Mouse (Mus musculus): Measurements from ENCODE around the gene Mcrs1.
A peak's percentile ranks its signal among the peaks of the same experiment; 100 is the strongest.
"Not testable (repeated sequence)": the region's sequence is repeated elsewhere in the genome, so short reads cannot be mapped to it uniquely, and the experiment has no call there.

Gene Mcrs1

GRCm38 (mm10) chr15:99251626-99252380 is at the start of gene Mcrs1:
Mcrs1 (minus strand) TSS chr15:99251961.
- peak; percentile 96 for DNase-seq (ENCODE audit: low read depth, low spot score)

- no peak for DNase-seq (ENCODE audit: low read depth, low spot score)
Measured at GRCm38 (mm10) chr15:99296213-99296612, 44.5 kb upstream of the Mcrs1 start.

GRCm38 (mm10) chr15:99295484-99295981 is 43.8 kb upstream of the Mcrs1 start, which contains the start of gene Fam186b:
Fam186b (minus strand) TSS chr15:99295888.
- DNase-seq (ENCODE audit: low read depth, low spot score): no peak

GRCm38 (mm10) chr15:99294813-99295374 is 43.1 kb upstream of the Mcrs1 start, which contains the start of gene Prpf40b:
Prpf40b (plus strand) TSS chr15:99295087.
- DNase-seq (ENCODE audit: low read depth, low spot score): peak; percentile 81

GRCm38 (mm10) chr15:99294287-99294686 is 42.5 kb upstream of the Mcrs1 start:
- no peak for DNase-seq (ENCODE audit: low read depth, low spot score)

GRCm38 (mm10) chr15:99290586-99290985 is 38.8 kb upstream of the Mcrs1 start:
- DNase-seq (ENCODE audit: low read depth, low spot score): no peak

- no peak for DNase-seq (ENCODE audit: low read depth, low spot score)
Measured at GRCm38 (mm10) chr15:99285189-99285535, 33.4 kb upstream of the Mcrs1 start.

- no peak for DNase-seq (ENCODE audit: low read depth, low spot score)
Measured at GRCm38 (mm10) chr15:99284527-99285188, 32.9 kb upstream of the Mcrs1 start.

GRCm38 (mm10) chr15:99283456-99283855 is 31.7 kb upstream of the Mcrs1 start:
- DNase-seq (ENCODE audit: low read depth, low spot score): no peak

- no peak for DNase-seq (ENCODE audit: low read depth, low spot score)
Measured at GRCm38 (mm10) chr15:99278271-99278670, 26.5 kb upstream of the Mcrs1 start.

- no peak for DNase-seq (ENCODE audit: low read depth, low spot score)
Measured at GRCm38 (mm10) chr15:99276095-99276494, 24.3 kb upstream of the Mcrs1 start.

- DNase-seq (ENCODE audit: low read depth, low spot score): peak; percentile 68
Measured at GRCm38 (mm10) chr15:99265679-99266078, 13.9 kb upstream of the Mcrs1 start.

GRCm38 (mm10) chr15:99264363-99264762 is 12.6 kb upstream of the Mcrs1 start:
- no peak for DNase-seq (ENCODE audit: low read depth, low spot score)

GRCm38 (mm10) chr15:99262702-99263101 is 10.9 kb upstream of the Mcrs1 start:
- DNase-seq (ENCODE audit: low read depth, low spot score): no peak

GRCm38 (mm10) chr15:99259730-99260252 is 8.0 kb upstream of the Mcrs1 start:
- DNase-seq (ENCODE audit: low read depth, low spot score): peak; percentile 54

GRCm38 (mm10) chr15:99259167-99259729 is 7.5 kb upstream of the Mcrs1 start:
- no peak for DNase-seq (ENCODE audit: low read depth, low spot score)

GRCm38 (mm10) chr15:99255241-99255749 is 3.5 kb upstream of the Mcrs1 start:
- DNase-seq (ENCODE audit: low read depth, low spot score): no peak

GRCm38 (mm10) chr15:99254477-99255005 is 2.8 kb upstream of the Mcrs1 start:
- DNase-seq (ENCODE audit: low read depth, low spot score): no peak

- DNase-seq (ENCODE audit: low read depth, low spot score): no peak
Measured at GRCm38 (mm10) chr15:99253772-99254171, 2.0 kb upstream of the Mcrs1 start.

- DNase-seq (ENCODE audit: low read depth, low spot score): not testable (repeated sequence)
Measured at GRCm38 (mm10) chr15:99253175-99253479, 1.4 kb upstream of the Mcrs1 start.

- no peak for DNase-seq (ENCODE audit: low read depth, low spot score)
Measured at GRCm38 (mm10) chr15:99252381-99253174, 817 bp upstream of the Mcrs1 start.
